Mouse (Mus musculus) neural tube, embryonic 10.5 days (tissue): ENCODE measurements around the gene Car3.
"Not testable (repeated sequence)": the region's sequence is repeated elsewhere in the genome, so short reads cannot be mapped to it uniquely, and the experiment has no call there.

Experiments used
- DNase-seq: peaks from one replicate; pipeline ENCODE4 v3.0.0-alpha.2; 2017; ENCODE audit warnings: low spot score; ENCODE audit errors: extremely low spot score

Gene Car3

DNA sequence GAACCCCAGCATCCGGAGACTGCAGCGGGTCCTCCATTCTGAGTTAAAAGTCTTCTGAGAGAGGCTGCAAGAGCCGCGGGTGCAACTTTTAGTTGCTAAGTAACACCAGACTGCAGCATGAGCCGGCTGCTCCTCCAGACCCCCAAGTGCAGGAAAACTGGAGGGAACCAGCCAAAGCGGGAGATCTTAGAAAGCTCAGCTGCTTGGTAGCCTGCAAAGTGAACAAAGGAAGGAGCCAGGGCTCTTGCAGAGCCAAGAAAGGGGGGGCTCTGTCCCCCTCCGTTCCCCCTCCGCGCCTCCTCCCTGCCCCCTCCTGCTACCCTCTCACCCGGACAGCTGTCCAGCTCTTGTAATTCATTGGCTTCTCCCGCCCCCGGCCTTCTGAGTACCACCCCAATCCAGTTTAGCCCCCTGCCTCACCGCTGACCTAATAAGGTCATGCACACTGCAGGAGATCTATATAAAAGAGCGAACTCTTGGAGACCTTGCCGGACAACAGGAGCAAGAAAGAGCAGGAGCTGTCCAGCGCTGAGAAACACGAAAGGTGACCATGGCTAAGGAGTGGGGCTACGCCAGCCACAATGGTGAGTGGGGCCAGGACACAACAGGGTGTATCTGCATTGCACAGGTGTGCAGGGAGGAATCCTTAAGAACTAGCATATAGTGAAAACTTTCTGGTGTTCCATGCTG is at the start of gene Car3:
Car3 (plus strand) TSS at position 491 of the 690 bp plus-strand sequence.
- DNase-seq = peak; percentile 73

DNA sequence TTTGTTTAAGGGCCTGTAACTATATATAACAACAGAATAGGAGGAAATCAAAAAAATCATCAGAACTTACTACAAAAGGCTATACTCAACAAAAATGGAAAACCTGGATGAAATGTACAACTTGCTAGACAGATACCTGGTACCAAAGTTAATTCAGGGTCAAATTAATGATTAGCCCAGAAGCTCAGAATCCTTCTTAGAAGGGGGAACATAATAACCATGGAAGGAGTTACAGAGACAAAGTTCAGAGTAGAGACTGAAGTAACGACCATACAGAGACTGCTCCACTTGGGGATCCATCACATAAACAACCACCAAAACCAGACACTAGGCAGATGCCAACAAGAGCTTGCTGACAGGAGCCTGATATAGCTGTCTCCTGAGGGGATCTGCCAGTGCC is 47.9 kb upstream of the Car3 start:
- DNase-seq = not testable (repeated sequence)

DNA sequence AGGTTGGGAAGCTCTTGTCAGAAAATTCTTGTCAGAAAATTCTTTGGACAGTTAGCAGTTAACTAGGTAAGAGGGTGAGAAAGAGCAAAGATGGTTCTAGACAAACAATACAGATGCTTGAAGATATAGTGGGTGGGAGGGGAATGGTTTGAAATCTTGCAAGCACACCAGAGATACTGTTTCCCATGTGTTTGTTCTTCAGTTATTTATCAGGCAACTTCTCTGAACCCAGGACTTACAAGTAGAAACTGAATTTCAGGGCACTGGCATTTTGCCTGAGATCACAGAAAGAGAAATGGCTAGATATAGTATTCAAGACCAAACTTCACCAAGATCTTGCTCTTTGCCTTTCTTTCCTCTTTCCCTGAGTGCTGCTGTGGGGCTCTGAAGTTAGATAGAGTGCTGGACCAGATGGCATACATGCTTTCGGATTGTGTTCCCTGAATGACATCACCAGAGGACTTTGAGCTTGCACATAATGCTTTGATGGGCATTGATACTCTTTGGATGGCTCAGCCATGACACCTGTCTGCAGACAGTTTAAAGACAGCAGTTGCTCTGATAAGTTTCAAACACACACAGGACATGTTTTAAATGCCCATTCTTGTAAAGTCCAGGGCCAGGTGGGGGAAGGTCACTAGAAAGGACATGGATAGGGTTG is 43.3 kb upstream of the Car3 start:
- no peak for DNase-seq

DNA sequence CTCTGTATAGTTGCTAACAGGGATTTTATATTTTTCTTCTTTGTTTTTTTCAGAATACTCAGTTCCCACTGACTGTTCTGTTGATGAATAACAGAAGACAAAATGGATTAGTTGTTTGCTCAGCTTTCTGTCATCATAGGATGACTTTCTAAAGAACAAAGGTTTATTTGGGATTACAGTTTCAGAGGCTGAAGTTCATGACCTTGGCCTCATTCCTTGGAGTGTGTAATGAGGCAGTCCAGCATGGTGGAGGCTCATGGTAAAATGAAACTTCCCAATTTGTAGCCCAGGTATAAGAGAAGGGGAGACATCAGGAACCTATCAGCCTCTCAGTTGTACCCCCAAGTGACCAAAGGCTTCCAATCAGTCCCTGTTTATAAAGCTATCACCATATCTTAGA is 34.4 kb upstream of the Car3 start:
- DNase-seq = no peak

DNA sequence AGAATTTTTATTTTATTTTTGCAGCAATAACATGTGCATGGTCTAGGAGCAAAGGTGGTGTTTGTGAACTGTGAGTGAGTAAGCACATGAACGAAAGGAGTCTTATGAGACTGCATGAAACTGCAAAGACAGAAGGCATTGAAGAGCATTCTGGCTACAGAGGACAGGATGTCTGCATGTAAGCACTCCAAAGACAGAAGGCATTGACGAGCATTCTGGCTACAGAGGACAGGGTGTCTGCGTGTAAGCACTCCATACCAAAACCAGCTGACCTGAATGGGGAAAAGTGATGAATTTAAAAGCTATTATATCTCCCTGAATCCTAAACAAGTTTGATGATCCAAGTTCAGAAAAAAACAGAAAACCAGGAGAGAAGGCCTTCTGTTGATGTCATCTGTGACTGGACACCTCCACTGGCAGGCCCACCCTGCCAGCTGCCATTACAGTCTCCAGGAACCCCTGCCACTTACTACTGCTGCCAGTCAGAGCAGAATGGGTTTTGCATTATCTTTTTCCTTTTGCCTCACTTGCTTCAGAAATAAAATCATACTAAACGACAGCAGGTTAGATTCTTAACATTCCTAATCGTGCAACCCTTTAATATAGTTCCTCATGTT is 32.0 kb upstream of the Car3 start:
- no peak for DNase-seq

DNA sequence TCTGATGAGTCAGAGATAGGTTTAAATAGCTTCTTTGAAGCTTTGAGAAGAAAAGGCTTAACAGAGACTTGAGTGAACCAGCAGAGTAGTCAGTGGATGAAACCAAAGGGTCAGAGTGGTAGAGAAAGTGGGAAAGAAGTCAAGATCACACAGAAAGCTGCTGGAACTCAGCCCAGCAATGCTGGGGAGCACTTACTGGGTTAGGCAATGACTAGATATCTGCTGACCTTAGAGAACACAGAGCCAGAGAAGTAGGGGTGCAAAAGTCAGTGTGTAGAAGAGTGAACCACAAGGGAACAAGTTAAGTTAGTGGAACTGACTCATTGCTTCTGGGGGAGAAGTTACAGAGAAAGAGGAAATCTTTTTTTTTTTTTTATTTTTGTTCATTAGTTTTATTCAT is 30.5 kb upstream of the Car3 start:
- no peak for DNase-seq

DNA sequence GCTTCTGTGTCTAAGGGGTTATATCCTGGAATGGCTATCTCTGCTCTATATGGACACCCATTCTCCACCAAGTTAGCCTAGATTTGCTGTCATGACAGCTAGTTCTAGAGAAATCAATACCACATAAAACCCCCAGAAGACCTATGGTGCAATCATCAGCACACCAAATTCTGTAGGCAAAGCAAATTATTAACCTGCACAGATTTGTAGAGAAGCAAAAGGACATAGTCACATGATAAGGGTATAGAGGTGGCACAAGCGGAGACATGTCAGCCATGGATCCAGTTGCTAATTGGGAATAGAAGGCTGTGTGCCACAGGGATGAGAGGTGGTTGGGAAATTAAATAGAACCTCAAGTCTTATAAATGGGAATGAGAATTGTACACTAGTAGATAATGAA is 24.4 kb upstream of the Car3 start:
- DNase-seq = no peak

DNA sequence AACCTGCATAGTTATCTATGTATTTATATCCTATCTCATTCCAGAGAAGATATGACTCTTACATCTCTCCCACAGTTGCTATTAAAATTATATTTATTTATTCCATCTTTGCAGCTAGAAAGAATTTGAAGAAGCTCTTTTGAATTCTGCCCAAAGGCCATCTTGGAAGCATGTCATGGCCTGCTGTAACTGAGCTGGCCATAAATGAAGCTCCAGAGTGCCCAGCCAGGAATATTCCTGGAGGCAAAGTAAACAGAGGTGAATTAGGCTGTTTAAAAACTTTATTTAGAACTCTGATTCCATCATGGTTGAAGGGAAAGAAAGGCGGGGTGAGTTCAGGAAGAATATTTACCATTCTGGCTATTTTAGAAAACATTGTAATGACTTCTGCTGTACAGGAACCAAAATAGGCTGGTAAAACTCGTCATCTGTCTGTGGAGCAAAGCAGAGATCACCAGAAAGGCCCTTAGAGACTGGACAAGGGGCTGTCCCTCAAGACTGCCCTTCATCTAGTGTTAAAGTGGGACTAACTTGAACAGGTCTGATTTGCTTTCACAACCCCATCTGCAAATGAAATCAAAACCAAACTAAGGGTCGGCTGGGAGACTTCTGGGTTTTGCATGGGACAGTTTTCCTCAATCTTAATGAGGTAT is 23.7 kb upstream of the Car3 start:
- no peak for DNase-seq

DNA sequence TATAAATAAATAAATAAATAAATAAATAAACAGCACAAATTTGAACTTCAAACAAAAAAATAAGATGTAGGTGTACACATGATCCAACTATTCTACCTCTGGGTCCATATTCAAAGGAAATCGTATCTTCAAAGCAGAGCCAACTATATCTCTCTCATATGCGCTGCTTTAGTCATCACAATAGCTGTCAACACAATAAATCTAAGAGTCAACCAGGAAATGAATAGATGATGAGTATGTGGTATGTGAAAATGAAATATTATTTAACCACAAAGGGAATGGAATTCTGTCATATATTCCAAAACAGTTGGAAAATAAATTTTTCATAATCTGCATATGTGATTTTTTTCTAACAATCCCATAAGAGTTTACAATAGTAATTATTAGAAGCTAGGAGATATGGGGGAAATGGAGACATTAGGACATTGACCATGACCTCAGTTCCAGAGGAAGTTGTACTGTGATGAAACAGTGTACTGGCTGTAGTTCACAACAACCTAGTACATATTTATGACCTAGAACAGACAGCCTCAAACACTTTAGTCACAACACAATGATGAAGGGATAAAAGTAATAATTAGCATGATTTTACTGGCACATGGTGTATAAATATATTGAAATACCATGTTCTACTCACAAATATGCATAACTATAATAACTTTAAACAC is 14.6 kb upstream of the Car3 start:
- DNase-seq = no peak

DNA sequence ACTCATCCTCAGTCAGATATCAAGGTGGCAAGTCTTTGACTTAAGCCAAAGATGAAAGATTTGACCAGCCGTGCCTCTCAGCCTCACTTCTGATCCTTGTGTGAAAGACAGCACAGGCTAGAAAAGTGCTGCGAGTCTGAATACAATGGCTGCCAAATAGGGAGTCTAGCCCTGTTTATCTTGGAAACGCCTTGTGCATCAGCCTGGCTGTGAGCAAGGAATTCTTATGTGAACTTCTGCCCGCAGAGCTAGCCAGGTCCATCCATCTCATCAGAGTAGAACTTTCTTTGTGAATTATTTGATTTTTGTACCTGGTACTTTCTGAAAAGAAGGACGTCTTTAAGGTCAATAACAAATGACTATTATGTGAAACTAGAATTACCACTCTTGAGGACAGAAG is 9.3 kb upstream of the Car3 start:
- no peak for DNase-seq

DNA sequence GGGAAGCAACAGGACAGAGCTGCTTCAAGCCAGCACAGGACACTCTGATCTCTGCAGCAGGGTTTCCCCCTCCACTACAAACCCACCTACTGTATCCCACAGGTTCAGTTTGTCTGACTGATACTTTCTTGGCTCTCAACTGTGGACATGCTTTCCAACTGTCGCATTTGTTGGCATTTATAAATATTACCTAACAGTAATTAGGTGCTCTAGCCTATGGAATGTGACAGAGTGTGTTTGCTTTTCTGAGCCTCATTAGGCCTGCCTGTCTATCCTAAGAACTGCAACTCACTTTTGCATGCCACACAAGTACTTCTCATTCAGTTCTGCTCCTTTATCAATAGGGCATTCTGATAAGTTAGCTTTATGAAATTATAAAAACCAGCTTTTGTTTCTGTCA is 8.9 kb upstream of the Car3 start:
- DNase-seq = no peak

DNA sequence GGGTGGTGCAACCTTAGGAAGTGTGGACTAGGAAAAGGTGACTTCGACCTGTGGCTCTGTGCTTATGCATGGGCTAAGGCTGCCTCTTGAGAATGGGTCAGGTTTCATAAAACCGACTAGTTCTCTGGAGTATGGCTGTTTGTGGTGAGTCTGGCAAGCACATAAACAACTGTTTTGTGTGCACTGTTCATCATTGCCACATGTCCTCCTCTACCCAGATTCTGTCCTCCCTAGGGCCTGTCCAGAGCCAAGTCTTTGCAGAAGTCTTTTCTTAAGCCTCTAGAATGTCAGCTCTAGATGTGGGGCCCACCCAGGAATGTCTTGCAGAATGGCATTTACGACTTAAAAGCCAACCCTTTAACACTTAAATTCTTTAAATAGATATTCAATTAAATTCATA is 5.4 kb upstream of the Car3 start:
- no peak for DNase-seq

DNA sequence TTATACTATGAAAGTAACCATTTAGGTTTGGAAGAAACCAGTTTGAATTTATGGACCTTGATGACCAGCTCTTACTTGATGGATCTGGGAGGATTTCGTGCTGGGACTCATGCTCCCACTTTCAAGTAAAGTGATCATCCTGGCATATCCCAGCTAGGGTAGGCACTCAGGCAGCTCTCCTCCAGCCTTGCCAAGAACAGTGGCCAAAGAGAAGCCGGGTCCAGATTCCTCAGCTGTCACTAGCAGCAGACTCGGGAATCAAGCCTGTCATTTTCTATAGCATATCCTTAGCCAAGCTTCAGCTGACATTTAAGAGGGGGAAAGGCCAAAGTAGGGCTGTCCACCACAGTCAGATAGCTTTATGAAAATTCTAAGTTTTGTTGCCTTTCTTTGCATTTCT is 3.0 kb upstream of the Car3 start:
- no peak for DNase-seq

DNA sequence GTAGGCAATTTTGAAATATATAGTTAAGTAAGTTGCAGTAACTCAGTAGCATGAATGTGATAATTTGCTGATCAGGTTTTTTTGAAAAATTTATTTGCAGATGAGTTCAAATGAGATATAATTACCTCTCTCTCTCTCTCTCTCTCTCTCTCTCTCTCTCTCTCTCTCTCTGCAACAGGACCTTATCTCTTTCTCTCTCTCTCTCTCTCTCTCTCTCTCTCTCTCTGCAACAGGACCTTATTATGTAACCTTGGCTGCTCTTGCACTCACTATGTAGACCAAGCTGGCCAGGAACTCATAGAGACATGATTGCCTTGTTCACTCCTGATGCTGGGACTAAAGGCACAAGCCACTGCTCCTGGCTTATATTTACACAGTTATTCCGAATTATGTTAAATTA is 2.1 kb upstream of the Car3 start:
- no peak for DNase-seq

DNA sequence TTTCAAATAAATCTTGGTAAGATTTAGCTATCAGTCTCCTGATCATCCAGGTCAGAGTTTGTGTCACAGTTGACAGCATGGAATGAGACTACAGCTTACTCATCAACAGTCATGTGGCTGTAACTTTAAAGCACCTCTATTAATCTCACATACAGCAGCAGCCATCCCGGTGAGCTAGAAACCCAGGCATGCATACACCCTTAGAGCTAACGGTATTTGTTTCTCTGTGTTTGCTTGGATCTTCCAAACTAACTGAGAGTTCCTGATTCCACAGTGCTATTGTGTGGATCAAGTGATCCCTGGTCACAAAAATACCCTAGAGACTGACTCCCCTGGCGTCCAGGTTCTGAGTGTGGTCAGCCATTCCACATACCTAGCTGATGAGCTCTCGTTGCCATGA is 1.5 kb upstream of the Car3 start:
- DNase-seq = no peak

DNA sequence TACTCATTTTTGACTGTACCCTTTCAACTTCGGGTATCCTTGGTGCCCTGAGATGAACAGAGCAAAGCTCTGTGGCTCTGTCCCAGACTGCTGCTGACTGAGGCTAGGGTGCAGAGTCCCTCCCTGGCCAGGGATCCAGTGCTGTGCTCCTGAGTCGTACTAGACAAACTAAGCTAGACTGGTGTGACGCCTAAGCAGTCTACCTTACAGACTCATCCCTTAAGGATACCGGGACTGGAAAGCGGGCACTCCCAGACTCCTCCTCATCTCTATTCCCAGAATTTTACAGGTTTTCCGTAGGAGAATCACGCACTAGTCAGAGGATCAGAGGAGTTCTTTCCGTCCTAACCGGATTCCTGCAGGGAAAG is 674 bp upstream of the Car3 start:
- DNase-seq = peak; percentile 70

DNA sequence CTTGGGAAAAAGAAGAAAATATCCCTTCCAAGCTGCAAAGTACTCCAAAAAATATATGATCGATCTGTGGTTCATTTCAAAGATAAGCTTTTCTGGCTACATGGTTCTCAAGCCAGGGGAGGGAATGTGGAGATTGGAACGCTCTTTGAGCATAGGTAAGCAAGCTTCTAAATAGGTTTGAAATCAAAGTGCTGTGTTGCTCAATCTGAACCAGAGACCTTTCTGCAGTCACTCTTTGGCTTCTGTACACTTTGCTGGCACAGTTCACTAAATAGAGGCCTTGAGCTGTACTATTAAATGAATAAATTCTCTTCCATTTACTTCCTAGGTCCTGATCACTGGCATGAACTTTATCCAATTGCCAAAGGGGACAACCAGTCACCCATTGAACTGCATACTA is 610 bp downstream of the Car3 start:
- no peak for DNase-seq

DNA sequence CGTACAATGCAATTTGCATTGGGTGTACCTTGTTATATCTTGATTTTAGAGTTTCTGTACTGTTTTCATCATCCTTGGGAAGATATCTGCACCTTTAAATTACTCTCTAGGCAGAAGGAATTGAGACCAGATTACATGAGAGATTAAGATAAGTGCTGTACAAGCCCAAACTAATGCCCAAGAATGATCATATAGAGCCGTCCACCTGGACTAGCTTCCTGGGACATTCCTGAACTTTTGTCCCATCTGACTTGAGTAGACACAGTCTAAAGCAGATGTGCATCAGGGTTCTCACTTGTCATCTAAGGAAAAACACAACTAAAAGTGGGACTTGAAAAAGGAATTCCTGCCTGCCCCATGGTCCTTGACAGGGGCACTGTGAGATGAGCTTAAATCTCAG is 2.6 kb downstream of the Car3 start:
- DNase-seq = no peak

DNA sequence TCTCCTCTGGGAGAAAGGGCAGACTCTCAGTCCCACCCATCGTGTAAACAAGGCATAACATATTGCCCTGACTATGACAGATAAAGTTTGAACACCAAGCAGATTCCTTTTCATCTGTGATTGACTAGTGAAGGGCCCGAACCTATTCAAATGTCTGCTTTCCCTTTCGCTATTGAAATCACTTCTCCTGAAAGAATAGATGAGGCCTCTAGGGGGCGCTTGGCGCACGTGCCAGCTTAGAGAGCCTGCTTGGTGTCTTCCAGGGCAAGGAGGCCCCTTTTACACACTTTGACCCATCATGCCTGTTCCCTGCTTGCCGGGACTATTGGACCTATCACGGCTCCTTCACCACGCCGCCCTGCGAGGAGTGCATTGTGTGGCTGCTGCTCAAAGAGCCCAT is 6.5 kb downstream of the Car3 start:
- DNase-seq = peak; percentile 71

DNA sequence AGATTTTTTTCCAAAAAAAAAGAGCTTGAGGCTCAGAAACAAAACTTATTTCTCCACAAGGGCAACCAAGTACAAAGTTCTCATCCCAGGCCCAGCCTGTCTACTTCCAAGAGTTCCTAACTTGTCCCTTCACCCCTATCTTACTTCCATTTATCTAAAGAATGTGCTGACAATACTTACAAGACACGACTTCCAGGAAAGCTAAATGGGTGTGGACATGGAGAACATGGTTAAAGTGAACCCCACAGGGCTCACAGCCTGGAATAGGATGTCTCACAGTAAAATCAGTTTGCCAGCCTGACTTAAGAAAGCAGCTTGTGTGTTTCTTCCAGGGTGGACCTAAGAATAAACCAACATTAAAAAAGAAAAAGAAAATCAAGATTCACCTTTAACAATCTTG is 7.2 kb downstream of the Car3 start:
- no peak for DNase-seq

DNA sequence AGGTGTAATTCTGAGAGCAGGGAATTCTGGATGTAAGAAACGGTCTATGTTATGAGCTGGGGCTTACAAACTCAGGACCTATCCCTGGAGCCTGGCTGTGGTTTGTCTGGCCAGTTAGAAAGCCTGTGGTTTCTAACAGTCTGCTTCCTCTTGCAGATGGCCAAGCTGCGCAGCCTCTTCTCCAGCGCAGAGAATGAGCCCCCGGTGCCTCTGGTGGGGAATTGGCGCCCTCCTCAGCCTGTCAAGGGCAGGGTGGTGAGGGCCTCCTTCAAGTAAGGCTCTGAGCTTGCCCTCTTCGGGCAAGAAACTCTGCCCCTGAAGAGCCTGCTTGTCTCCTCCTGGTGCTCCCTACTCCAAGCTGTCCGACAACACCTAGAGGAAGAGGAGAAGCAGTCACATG is 8.1 kb downstream of the Car3 start:
- no peak for DNase-seq

DNA sequence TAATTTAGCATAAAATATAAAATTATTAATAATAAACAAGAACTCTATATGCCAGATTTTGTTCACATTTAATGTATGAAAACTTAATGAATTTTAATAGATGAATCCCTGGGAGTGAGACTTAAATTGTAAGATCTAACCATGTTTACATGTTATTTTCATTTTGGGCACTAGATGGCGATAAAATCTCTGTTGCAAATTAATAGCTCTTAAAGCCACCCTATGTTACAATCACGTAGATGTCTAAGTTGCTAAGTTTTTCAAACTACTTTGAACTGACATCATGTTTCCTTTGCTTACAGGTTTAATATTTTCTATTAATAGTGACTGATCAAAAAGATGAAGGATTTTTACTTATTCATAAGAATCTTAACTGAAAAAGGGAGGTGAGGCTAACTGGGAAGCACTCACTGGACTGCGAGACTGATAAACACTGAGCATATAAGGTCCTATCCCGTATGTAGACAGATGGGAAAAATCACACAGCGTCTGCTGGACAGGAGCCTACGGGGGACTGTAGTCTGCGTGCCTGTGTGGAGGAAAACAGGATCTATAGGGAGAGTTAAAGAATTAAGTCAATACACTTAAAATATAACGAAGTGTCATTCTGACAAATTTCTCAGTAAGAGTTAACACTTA is 11.2 kb downstream of the Car3 start:
- no peak for DNase-seq
